Mouse (Mus musculus): ENCODE results near the gene Dnase1l3.

- TF ChIP-seq CTCF (IDR thresholded peaks at IDR 0.05; ENCODE audit: low read depth, low read length) = peak; percentile 82
- no peak for TF ChIP-seq POLR2A (IDR thresholded peaks at IDR 0.05; ENCODE audit: extremely low read depth, insufficient read depth, low read length)
Measured at GRCm38 (mm10) chr14:7994271-7994767, at the start of gene Dnase1l3.

All from liver, adult 2 months (tissue).